Mouse (Mus musculus): ENCODE data around the gene Nog. TPM values are rescaled to one million over a fixed set of nuclear protein-coding genes. Genes with fewer than 3 reads are reported as not detected.

Nog gene
- 1.4 and 2.5 TPM in 2 replicates for polyA plus RNA-seq (2016; fragmentation: Nextera tagmentation; extraction: Ambion mirVana)

DNA sequence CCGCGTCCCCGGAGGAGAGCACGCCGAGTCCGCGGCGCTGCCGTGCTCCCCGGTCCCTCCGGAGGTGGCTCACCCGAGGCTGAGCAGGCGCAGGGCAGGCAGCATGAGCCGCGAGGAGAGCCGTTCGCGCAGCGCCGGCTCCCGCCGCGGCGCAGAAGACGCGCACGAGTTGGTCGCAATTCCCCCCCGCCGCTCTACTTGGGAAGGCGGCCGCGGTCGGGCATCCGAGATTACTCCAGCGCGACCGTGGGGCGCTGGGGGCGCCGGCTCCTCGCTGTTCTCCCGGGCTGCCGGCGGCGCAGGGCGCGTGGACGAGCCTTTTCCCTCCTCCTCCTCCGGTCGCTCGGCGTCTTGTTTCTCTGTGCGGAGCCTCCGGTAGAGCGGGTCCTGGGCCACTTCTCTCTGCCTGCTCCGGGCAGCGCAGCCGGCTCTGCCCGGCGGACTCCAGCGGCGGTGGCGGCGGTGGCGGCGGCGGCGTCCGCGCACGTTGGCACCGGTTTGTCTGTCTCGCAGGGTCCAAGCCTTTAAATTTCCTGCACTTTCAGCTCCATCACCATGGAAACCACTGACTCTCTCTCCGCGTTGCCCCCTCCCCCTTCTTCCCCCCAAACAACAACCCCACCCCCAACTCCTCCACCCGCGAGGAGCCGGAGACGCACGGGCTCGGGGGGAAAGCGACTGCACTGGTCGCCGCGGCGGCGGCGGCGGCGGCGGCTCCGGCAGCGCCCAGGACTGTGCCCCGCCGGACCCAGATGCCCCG is at the start of gene Nog:
Gene Nog (minus strand): TSS at position 277 of the 760 bp plus-strand sequence.
- 0% methylated on average over 92 of the region's 97 CpGs for WGBS

DNA sequence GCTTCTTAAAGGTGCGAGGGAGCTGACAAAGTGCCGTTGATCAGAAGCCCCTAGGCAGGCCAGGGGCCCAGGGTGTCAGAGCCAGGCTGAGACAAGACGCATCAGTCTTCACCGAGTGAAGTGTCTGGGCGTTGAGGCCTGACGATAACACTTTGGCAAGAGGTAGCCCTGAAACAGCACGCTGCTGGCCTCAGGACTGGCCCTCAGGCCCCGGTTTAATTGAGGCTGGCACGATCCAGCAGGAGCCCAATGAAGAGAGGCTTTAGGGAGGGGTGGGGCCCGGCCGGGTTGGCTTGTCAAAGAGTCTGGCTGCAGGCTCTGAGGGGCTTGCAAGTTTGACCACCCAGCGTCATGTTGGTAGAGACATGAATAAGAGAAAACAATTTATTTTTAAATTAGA is 38.1 kb upstream of the Nog start:
- Histone ChIP-seq H3K9me3 (no peaks in the 10 kb centered on the region), H3K4me1 (peaks cover 10% of the 10 kb centered on the region), H3K4me3 (no peak overlapping the region), H3K27me3 (ENCODE audit: insufficient read depth, poor library complexity, severe bottlenecking) (no peaks in the 10 kb centered on the region), H3K36me3 (no peaks in the 10 kb centered on the region), H3K27ac (peak overlapping the region; percentile 68)
- WGBS: 30% methylated on average over 12 of the region's 12 CpGs
- no peak for DNase-seq (ENCODE audit: low spot score)

More for the DNA sequence above, at the start of gene Nog:
- Histone ChIP-seq H3K4me3 (peak within 1 kb of the TSS; percentile 80), H3K4me1 (peaks cover 50% of the 10 kb centered on the region), H3K27me3 (ENCODE audit: insufficient read depth, poor library complexity, severe bottlenecking) (peaks cover 25% of the 10 kb centered on the region), H3K9me3 (no peaks in the 10 kb centered on the region), H3K36me3 (no peaks in the 10 kb centered on the region), H3K27ac (peak within 1 kb of the TSS; percentile 90)
- peak; percentile 84 for DNase-seq (ENCODE audit: low spot score)

- no peaks in the 10 kb centered on the region for H3K27me3 ChIP-seq (ENCODE audit: insufficient read depth, poor library complexity, severe bottlenecking)
- peaks cover 10% of the 10 kb centered on the region for H3K4me1 ChIP-seq
- no peaks in the 10 kb centered on the region for H3K36me3 ChIP-seq
- WGBS: 71% methylated on average over 8 of the region's 8 CpGs
- no peak overlapping the region for H3K4me3 ChIP-seq
- no peaks in the 10 kb centered on the region for H3K9me3 ChIP-seq
- H3K27ac ChIP-seq: peak overlapping the region; percentile 68
- DNase-seq (ENCODE audit: low spot score): no peak
Measured at GRCm38 (mm10) chr11:89339783-89340182, 37.7 kb upstream of the Nog start.

GRCm38 (mm10) chr11:89337910-89338309 is 35.8 kb upstream of the Nog start:
- Histone ChIP-seq H3K9me3 (no peaks in the 10 kb centered on the region), H3K27ac (no peak overlapping the region), H3K4me1 (peaks cover 10% of the 10 kb centered on the region), H3K4me3 (no peak overlapping the region), H3K27me3 (ENCODE audit: insufficient read depth, poor library complexity, severe bottlenecking) (no peaks in the 10 kb centered on the region), H3K36me3 (no peaks in the 10 kb centered on the region)
- no peak for DNase-seq (ENCODE audit: low spot score)

GRCm38 (mm10) chr11:89327089-89327881 is 25.2 kb upstream of the Nog start:
- WGBS: 60% methylated on average over 11 of the region's 11 CpGs
- Histone ChIP-seq H3K27me3 (ENCODE audit: insufficient read depth, poor library complexity, severe bottlenecking) (no peaks in the 10 kb centered on the region), H3K27ac (no peak overlapping the region), H3K4me3 (no peak overlapping the region), H3K9me3 (no peaks in the 10 kb centered on the region), H3K4me1 (peaks cover 9% of the 10 kb centered on the region), H3K36me3 (no peaks in the 10 kb centered on the region)
- no peak for DNase-seq (ENCODE audit: low spot score)

DNA sequence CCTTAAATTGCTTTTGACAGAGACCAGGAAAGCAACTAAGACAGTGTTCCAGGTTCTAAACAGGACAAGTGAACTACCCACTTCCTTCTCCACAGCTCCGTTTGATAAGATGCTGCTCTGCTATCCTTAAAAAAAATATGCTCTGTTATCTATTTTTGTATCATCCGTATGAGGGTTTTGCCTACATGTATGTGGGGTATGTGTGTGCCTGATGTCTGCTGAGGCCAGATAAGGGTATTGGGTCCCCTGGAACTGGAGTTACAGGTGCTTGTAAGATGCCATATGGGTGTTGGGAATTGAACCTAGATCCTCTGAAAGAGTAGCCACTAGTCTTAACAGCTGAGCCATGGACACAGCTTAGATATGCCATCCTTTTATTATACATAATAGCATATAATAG is 19.6 kb upstream of the Nog start:
- H3K27me3 ChIP-seq (ENCODE audit: insufficient read depth, poor library complexity, severe bottlenecking): no peaks in the 10 kb centered on the region
- no peaks in the 10 kb centered on the region for H3K9me3 ChIP-seq
- H3K27ac ChIP-seq: no peak overlapping the region
- no peak overlapping the region for H3K4me3 ChIP-seq
- 75% methylated on average over 2 of the region's 2 CpGs for WGBS
- H3K4me1 ChIP-seq: peaks cover 35% of the 10 kb centered on the region
- H3K36me3 ChIP-seq: no peaks in the 10 kb centered on the region
- no peak for DNase-seq (ENCODE audit: low spot score)

GRCm38 (mm10) chr11:89319675-89320074 is 17.5 kb upstream of the Nog start:
- Histone ChIP-seq H3K36me3 (no peaks in the 10 kb centered on the region), H3K4me1 (peaks cover 33% of the 10 kb centered on the region), H3K27ac (no peak overlapping the region), H3K27me3 (ENCODE audit: insufficient read depth, poor library complexity, severe bottlenecking) (no peaks in the 10 kb centered on the region), H3K9me3 (no peaks in the 10 kb centered on the region), H3K4me3 (no peak overlapping the region)
- 57% methylated on average over 6 of the region's 6 CpGs for WGBS
- DNase-seq (ENCODE audit: low spot score): no peak

DNA sequence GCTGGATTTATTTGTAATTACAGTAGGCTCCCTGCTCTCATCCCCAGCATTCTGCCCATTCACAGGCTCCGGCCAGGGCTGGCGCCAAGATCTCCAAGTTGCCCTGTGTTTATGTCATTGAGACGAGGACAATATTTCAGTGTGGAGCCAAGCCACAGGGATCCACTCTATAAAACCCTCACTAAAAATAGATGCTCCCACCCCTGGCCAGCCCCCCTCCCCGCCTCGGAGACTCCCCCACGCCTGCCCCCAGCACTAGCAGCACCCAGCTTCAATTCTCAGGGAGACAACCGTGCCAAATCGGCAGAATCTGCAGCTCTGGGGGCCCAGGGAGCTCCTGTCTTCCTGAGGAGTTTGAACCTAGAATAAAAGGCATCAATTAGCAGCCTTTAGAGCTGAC is 16.2 kb upstream of the Nog start:
- Histone ChIP-seq H3K4me3 (peak overlapping the region; percentile 37), H3K27me3 (ENCODE audit: insufficient read depth, poor library complexity, severe bottlenecking) (no peaks in the 10 kb centered on the region), H3K4me1 (peaks cover 46% of the 10 kb centered on the region), H3K27ac (peak overlapping the region; percentile 79), H3K9me3 (no peaks in the 10 kb centered on the region), H3K36me3 (no peaks in the 10 kb centered on the region)
- 17% methylated on average over 8 of the region's 8 CpGs for WGBS
- no peak for DNase-seq (ENCODE audit: low spot score)

GRCm38 (mm10) chr11:89317757-89318156 is 15.6 kb upstream of the Nog start:
- no peak for DNase-seq (ENCODE audit: low spot score)
- Histone ChIP-seq H3K27me3 (ENCODE audit: insufficient read depth, poor library complexity, severe bottlenecking) (no peaks in the 10 kb centered on the region), H3K36me3 (no peaks in the 10 kb centered on the region), H3K27ac (0 out of 2 replicates have a peak overlapping the region, but pooled peaks have one; percentile 22), H3K4me1 (peaks cover 51% of the 10 kb centered on the region), H3K4me3 (no peak overlapping the region), H3K9me3 (no peaks in the 10 kb centered on the region)
- WGBS: 57% methylated on average over 3 of the region's 3 CpGs

DNA sequence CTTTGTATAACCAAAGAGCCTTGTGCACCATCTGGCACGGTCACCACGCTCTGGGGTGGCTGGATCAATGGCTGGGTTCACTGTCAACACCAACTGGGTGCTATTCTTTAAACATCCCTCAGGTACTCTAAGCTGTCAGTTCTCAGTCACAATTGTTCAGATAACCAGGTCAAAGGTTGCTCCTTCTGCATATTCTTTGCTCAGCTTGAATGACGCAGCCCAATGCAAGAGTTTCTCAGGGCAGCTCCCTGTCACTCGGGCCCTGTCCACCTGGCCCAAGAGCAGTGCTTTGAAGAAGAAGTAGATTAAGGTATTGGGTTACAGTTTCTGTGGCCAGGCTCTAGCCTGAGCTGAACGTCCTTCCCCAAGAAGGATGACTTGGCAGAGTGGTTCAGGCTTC is 12.2 kb upstream of the Nog start:
- no peaks in the 10 kb centered on the region for H3K9me3 ChIP-seq
- H3K4me3 ChIP-seq: no peak overlapping the region
- no peaks in the 10 kb centered on the region for H3K27me3 ChIP-seq (ENCODE audit: insufficient read depth, poor library complexity, severe bottlenecking)
- H3K36me3 ChIP-seq: no peaks in the 10 kb centered on the region
- peaks cover 53% of the 10 kb centered on the region for H3K4me1 ChIP-seq
- DNase-seq (ENCODE audit: low spot score): no peak
- WGBS: 34% methylated on average over 5 of the region's 5 CpGs
- no peak overlapping the region for H3K27ac ChIP-seq

DNA sequence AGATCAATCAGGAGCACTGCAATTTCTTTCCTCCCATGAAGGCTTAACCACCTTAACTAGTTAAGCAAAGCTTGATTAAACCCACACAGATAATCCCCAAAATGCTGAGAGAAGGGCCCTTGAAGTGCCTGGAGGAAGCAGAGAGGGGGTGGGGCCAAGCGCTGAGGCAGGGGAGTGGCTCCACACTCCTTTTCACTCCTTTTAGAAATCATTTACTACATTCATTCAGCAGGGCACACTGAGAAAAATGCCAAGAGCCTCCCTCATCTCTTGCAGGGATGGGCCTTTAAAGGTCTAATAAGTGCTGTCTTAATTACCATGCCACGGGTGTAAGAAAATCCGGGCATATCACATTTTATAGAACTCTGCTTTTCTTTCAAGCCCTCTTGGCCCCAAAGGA is 10.2 kb upstream of the Nog start:
- Histone ChIP-seq H3K9me3 (no peaks in the 10 kb centered on the region), H3K4me1 (peaks cover 44% of the 10 kb centered on the region), H3K27ac (no peak overlapping the region), H3K27me3 (ENCODE audit: insufficient read depth, poor library complexity, severe bottlenecking) (no peaks in the 10 kb centered on the region), H3K4me3 (no peak overlapping the region), H3K36me3 (no peaks in the 10 kb centered on the region)
- DNase-seq (ENCODE audit: low spot score): no peak
- WGBS: 40% methylated on average over 3 of the region's 3 CpGs

DNA sequence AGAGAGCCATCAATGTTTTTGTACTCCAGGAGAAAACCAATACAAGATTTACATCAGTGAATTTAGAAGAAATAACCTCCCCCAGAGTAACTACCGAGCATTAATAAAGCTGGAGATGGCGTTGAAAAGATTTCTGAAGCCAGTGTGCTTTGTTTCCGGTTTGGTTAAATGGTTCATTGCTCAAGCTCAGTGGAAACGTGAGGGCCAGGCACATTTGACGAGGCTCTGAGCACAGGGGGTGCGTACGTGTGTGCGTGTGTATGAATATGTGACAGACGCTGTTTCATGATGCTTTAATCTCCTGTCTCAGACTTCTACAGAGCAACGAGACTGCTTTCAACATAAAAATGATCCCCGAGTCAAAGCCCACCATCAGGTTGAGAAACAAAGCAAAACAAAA is 8.1 kb upstream of the Nog start:
- WGBS: 81% methylated on average over 11 of the region's 11 CpGs
- Histone ChIP-seq H3K27ac (no peak overlapping the region), H3K36me3 (no peaks in the 10 kb centered on the region)

DNA sequence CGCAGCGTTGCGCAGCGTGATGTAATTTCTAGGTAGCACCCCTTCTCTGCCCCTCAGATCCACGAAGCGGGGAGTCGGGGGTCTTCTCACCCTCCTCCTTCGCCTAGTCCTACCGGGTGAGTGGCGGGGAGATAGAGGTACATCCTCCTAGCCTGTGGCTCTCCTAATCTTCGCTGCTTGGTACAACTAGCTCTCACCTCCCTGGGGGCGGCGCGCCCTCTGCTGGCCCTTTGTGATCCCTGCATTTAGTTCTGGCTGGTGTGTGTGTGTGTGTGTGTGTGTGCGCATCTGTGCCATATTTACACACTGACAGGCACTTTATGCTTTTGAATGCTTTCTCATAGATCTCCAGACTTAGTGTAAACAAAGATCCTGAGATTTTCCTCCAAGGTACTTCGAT is 1.3 kb upstream of the Nog start:
- Histone ChIP-seq H3K4me3 (peak overlapping the region; percentile 80), H3K27ac (peak overlapping the region; percentile 90), H3K9me3 (no peaks in the 10 kb centered on the region), H3K4me1 (peaks cover 50% of the 10 kb centered on the region), H3K36me3 (no peaks in the 10 kb centered on the region), H3K27me3 (ENCODE audit: insufficient read depth, poor library complexity, severe bottlenecking) (peaks cover 25% of the 10 kb centered on the region)
- DNase-seq (ENCODE audit: low spot score): peak; percentile 93
- WGBS: 3% methylated on average over 16 of the region's 16 CpGs

More for the DNA sequence above, 8.1 kb upstream of the Nog start:
- Histone ChIP-seq H3K27me3 (ENCODE audit: insufficient read depth, poor library complexity, severe bottlenecking) (no peaks in the 10 kb centered on the region), H3K4me3 (no peak overlapping the region), H3K9me3 (no peaks in the 10 kb centered on the region), H3K4me1 (peaks cover 43% of the 10 kb centered on the region)
- DNase-seq (ENCODE audit: low spot score): no peak
